Mouse (Mus musculus) T-cell, adult 66 days (primary cell): ENCODE results near the gene Btg3. TPM values are rescaled to one million over a fixed set of nuclear protein-coding genes. Genes with fewer than 3 reads are reported as not detected.

Experiments
- total RNA-seq, 2 experiments: library from RNA; stranded (reverse); gene quantifications; 3 replicates in 1 of 2; 4 replicates in 1 of 2; pipeline ENCODE4 v1.2.4; 2023

Gene Btg3
- total RNA-seq: 10 to 100 TPM; 35.6 to 38.7 TPM

DNA sequence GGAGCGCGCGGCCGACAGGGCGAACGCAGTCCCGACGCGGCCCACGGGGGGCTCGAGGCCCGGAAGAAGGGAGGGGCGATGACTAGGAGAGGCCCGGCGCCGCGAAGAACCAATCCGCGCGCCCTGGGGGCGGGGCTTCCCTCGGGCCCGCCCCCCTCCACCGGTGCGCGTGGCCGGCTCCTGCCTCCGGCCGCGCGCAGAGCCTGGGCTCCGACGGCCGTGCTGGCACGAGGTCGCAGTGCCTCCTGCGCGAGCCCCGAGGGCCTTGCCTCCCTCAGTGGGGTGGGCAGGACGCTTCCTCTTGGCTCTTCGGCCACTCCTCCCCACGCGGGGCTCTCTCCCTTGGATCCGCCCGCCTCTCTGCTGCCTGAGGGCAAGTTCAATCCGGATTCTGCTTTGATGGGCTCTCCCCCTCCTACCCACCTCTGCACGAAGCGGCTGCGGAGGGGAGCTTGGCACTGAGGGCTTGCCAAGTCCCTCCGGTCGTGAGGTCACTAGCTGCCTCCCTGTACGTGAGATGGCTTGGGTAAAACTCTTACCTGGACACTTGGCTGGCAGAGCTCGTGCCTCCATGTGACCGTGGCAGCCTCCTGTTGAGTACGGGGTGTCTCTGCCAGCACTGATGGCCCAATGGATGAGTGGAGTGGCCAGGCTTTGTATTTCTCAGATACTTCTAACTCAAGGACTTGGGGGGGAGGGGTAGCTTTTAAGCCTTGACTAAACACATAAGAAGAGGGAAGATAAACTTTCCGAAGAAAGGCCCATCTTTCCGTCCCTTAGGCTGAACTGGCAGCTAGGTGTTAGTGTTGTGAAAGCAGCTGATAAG lies at the start of gene Btg3:
Gene Btg3 (minus strand): TSS at position 448 of the 826 bp plus-strand sequence.

DNA sequence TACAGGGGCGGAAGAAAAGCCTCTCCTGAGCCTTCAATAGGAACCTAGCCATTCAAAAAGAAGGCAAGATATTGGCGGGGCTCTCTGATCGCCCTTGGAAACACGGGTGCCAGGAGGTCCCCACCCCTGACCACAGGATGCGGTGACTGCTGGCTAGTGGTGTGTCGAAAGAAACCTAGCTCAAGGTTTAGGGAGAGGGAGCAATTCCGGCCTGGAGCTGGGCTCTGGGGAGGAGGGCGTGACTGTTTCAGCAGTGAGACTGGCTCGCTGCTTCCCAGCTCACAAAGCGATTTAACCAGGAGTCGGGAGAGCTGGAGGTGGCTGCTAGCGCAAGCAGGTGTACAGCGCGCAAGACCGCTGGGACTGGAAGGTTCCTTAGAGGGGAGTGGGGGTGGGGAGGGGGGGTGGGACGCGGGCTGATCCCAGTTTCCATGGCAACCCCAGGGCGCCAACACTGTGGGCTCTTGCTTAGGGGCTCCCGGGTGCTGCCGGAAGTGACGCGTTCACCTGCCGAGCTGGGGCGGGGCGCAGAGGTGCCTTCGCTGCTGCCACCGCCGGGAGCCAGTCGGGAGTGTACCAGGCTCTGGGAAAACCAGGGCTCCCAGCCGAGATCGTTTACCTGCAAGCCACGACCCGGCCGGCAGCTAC lies 75.7 kb downstream of the Btg3 start, which contains the start of gene Cxadr:
Gene Cxadr (plus strand): TSS at position 307 of the 648 bp plus-strand sequence.

Other genes with a start within 250 kb of the Btg3 start
- gene Cxadr, start 75.7 kb downstream of the Btg3 start, total RNA-seq: 1 to 10 TPM in 1 of 2 experiments, under 1 TPM in 1; 0.53 to 1.1 TPM
- 100 to 1,000 TPM in 1 of 2 experiments, 10 to 100 TPM in 1; 93.0 to 101 TPM for gene D16Ertd472e, start 199.5 kb upstream of the Btg3 start, total RNA-seq